Mouse (Mus musculus) heart, embryonic 16.5 days (tissue): ENCODE measurements around the gene Mien1. TPM values are rescaled to one million over a fixed set of nuclear protein-coding genes. Genes with fewer than 3 reads are reported as not detected.
A peak's percentile ranks its signal among the peaks of the same experiment; 100 is the strongest.

Experiments used
- ATAC-seq: fragments of 200-750 bp; cut with Nextera tagmentation; replicated peaks from 2 replicates; pipeline ENCODE4 v1.8.0; 2017; ENCODE audit warnings: moderate number of reproducible peaks; ENCODE audit not compliant: insufficient read depth, low FRiP score; ENCODE audit errors: extremely low read depth
- H3K27ac ChIP-seq: fragments of 300-500 bp; sonication (generic); 2 replicates; pipeline ENCODE4 v1.5.1; 2014; ENCODE audit warnings: mild to moderate bottlenecking, low read length, control low read depth, moderate library complexity
- H3K27me3 ChIP-seq: fragments of 300-500 bp; sonication (generic); 2 replicates; pipeline ENCODE4 v1.6.1; 2014; ENCODE audit warnings: low read length, mixed read lengths; ENCODE audit not compliant: control insufficient read depth, insufficient read depth
- H3K36me3 ChIP-seq: fragments of 300-500 bp; sonication (generic); 2 replicates; pipeline ENCODE4 v1.6.1; 2014; ENCODE audit not compliant: control insufficient read depth, insufficient read depth
- H3K4me1 ChIP-seq: fragments of 300-500 bp; sonication (generic); 2 replicates; pipeline ENCODE4 v1.6.1; 2014; ENCODE audit warnings: low read length, mixed read lengths; ENCODE audit not compliant: control insufficient read depth, insufficient read depth
- H3K4me2 ChIP-seq: fragments of 300-500 bp; sonication (generic); 2 replicates; pipeline ENCODE4 v1.6.1; 2014; ENCODE audit warnings: low read depth, mild to moderate bottlenecking, control low read depth, low read length
- H3K4me3 ChIP-seq: fragments of 300-500 bp; sonication (generic); 2 replicates; pipeline ENCODE4 v1.5.1; 2014; ENCODE audit warnings: mild to moderate bottlenecking, control low read depth, low read length
- H3K9ac ChIP-seq: fragments of 300-500 bp; sonication (generic); 2 replicates; pipeline ENCODE4 v1.6.1; 2014; ENCODE audit warnings: low read length, control low read depth
- H3K9me3 ChIP-seq: fragments of 300-500 bp; sonication (generic); replicated peaks from 2 replicates; pipeline ENCODE4 v1.6.1; 2016; ENCODE audit warnings: low read length; ENCODE audit not compliant: control insufficient read depth
- WGBS: fragments of 180-500 bp; shearing (Covaris S2); extraction: QIAGEN DNeasy Blood & Tissue Kit; methylation state at CpG from one replicate; pipeline ENCODE4 v1.1.7; 2014; 5-methylcytosine and 5-hydroxymethylcytosine counted together
- polyA plus RNA-seq: library from polyadenylated mRNA; unstranded; fragments of >200 nt; fragmentation: Nextera tagmentation; extraction: Ambion mirVana; gene quantifications from 2 replicates; pipeline ENCODE4 v1.2.1, GENCODE M21; 2015

Mien1 gene
- polyA plus RNA-seq, 1 experiment from 2014 or later, result 100 TPM

GRCm38 (mm10) chr11:98476434-98476807 is 37.6 kb upstream of the Mien1 start:
- ATAC-seq, result no peak
- 58% methylated on average over 4 of the region's 4 CpGs for WGBS
- Histone ChIP-seq H3K9ac (no peak overlapping the region), H3K36me3 (no peaks in the 10 kb centered on the region), H3K27me3 (no peaks in the 10 kb centered on the region), H3K27ac (no peak overlapping the region), H3K9me3 (no peaks in the 10 kb centered on the region), H3K4me2 (no peak overlapping the region), H3K4me3 (no peak overlapping the region), H3K4me1 (no peaks in the 10 kb centered on the region; the same call in 1 of the 2 replicates)

GRCm38 (mm10) chr11:98475630-98476433 is 37.0 kb upstream of the Mien1 start:
- no peak for ATAC-seq
- Histone ChIP-seq H3K27ac (no peak overlapping the region), H3K4me3 (no peak overlapping the region), H3K9ac (no peak overlapping the region), H3K4me2 (no peak overlapping the region), H3K27me3 (no peaks in the 10 kb centered on the region), H3K9me3 (no peaks in the 10 kb centered on the region), H3K36me3 (no peaks in the 10 kb centered on the region), H3K4me1 (no peaks in the 10 kb centered on the region; the same call in 1 of the 2 replicates)
- 87% methylated on average over 9 of the region's 9 CpGs for WGBS

GRCm38 (mm10) chr11:98474967-98475366 is 36.2 kb upstream of the Mien1 start:
- Histone ChIP-seq H3K4me3 (no peak overlapping the region), H3K9ac (no peak overlapping the region), H3K27me3 (no peaks in the 10 kb centered on the region), H3K9me3 (no peaks in the 10 kb centered on the region), H3K4me2 (no peak overlapping the region), H3K4me1 (no peaks in the 10 kb centered on the region; the same call in 1 of the 2 replicates), H3K27ac (no peak overlapping the region), H3K36me3 (no peaks in the 10 kb centered on the region)
- 80% methylated on average over 11 of the region's 11 CpGs for WGBS
- ATAC-seq, result no peak

- no peak for ATAC-seq
- WGBS, result 53% methylated on average over 8 of the region's 8 CpGs
- no peak overlapping the region for H3K4me3 ChIP-seq
- H3K9ac ChIP-seq, result no peak overlapping the region
- no peaks in the 10 kb centered on the region for H3K4me1 ChIP-seq
- no peaks in the 10 kb centered on the region for H3K36me3 ChIP-seq
- H3K4me2 ChIP-seq, result no peak overlapping the region
- H3K9me3 ChIP-seq, result no peaks in the 10 kb centered on the region
- no peak overlapping the region for H3K27ac ChIP-seq
- H3K27me3 ChIP-seq, result no peaks in the 10 kb centered on the region; the same call in 1 of the 2 replicates
Measured at GRCm38 (mm10) chr11:98473916-98474479, 35.2 kb upstream of the Mien1 start.

- Histone ChIP-seq H3K27ac (no peak overlapping the region), H3K4me1 (no peaks in the 10 kb centered on the region), H3K27me3 (no peaks in the 10 kb centered on the region; the same call in 1 of the 2 replicates), H3K36me3 (no peaks in the 10 kb centered on the region), H3K4me3 (no peak overlapping the region), H3K9ac (no peak overlapping the region), H3K9me3 (no peaks in the 10 kb centered on the region), H3K4me2 (no peak overlapping the region)
- WGBS, result 77% methylated on average over 4 of the region's 4 CpGs
- ATAC-seq, result no peak
Measured at GRCm38 (mm10) chr11:98472696-98473095, 33.9 kb upstream of the Mien1 start.

GRCm38 (mm10) chr11:98470795-98471194 is 32.0 kb upstream of the Mien1 start:
- H3K4me3 ChIP-seq, result no peak overlapping the region
- WGBS, result 71% methylated on average over 6 of the region's 6 CpGs
- H3K27me3 ChIP-seq, result no peaks in the 10 kb centered on the region; the same call in 1 of the 2 replicates
- peak overlapping the region; percentile 14; the same call in 1 of the 2 replicates for H3K27ac ChIP-seq
- no peaks in the 10 kb centered on the region for H3K9me3 ChIP-seq
- no peaks in the 10 kb centered on the region for H3K4me1 ChIP-seq
- H3K4me2 ChIP-seq, result no peak overlapping the region
- ATAC-seq, result no peak
- H3K9ac ChIP-seq, result no peak overlapping the region
- H3K36me3 ChIP-seq, result no peaks in the 10 kb centered on the region

GRCm38 (mm10) chr11:98469761-98470714 is 31.2 kb upstream of the Mien1 start:
- H3K27me3 ChIP-seq, result no peaks in the 10 kb centered on the region; the same call in 1 of the 2 replicates
- no peak for ATAC-seq
- H3K36me3 ChIP-seq, result no peaks in the 10 kb centered on the region
- H3K4me1 ChIP-seq, result no peaks in the 10 kb centered on the region
- no peaks in the 10 kb centered on the region for H3K9me3 ChIP-seq
- no peak overlapping the region for H3K9ac ChIP-seq
- peak overlapping the region; percentile 14; the same call in 1 of the 2 replicates for H3K27ac ChIP-seq
- 63% methylated on average over 22 of the region's 22 CpGs for WGBS
- H3K4me2 ChIP-seq, result no peak overlapping the region
- no peak overlapping the region for H3K4me3 ChIP-seq

- no peak overlapping the region for H3K4me2 ChIP-seq
- no peak overlapping the region for H3K4me3 ChIP-seq
- no peaks in the 10 kb centered on the region for H3K4me1 ChIP-seq
- H3K9ac ChIP-seq, result no peak overlapping the region
- no peak for ATAC-seq
- H3K9me3 ChIP-seq, result no peaks in the 10 kb centered on the region
- H3K27me3 ChIP-seq, result peaks cover 10% of the 10 kb centered on the region
- no peaks in the 10 kb centered on the region for H3K36me3 ChIP-seq
- WGBS, result 61% methylated on average over 6 of the region's 6 CpGs
- no peak overlapping the region for H3K27ac ChIP-seq
Measured at GRCm38 (mm10) chr11:98464516-98464915, 25.7 kb upstream of the Mien1 start.
